Mouse (Mus musculus) hindbrain, embryonic 13.5 days (tissue): ENCODE results near the gene Ndufaf3. TPM values are rescaled to one million over a fixed set of nuclear protein-coding genes. Genes with fewer than 3 reads are reported as not detected.

Experiments
- ATAC-seq: fragments of 200-750 bp; cut with Nextera tagmentation; 2 replicates; pipeline ENCODE4 v1.8.0; 2017; ENCODE audit warnings: moderate TSS enrichment; ENCODE audit not compliant: low FRiP score
- H3K27ac ChIP-seq: fragments of 300-500 bp; sonication (generic); 2 replicates; pipeline ENCODE4 v1.5.1; 2015; ENCODE audit warnings: inconsistent platforms, mild to moderate bottlenecking, moderate library complexity
- H3K27me3 ChIP-seq: fragments of 300-500 bp; sonication (generic); 2 replicates; pipeline ENCODE4 v1.6.1; 2015; ENCODE audit warnings: mild to moderate bottlenecking, inconsistent platforms
- H3K36me3 ChIP-seq: fragments of 300-500 bp; sonication (generic); 2 replicates; pipeline ENCODE4 v1.6.1; 2015; ENCODE audit warnings: mild to moderate bottlenecking, inconsistent platforms
- H3K4me1 ChIP-seq: fragments of 300-500 bp; sonication (generic); replicated peaks from 2 replicates; pipeline ENCODE4 v1.6.1; 2015; ENCODE audit warnings: inconsistent platforms
- H3K4me2 ChIP-seq: fragments of 300-500 bp; sonication (generic); 2 replicates; pipeline ENCODE4 v1.6.1; 2015; ENCODE audit warnings: inconsistent platforms, mild to moderate bottlenecking, moderate library complexity
- H3K4me3 ChIP-seq: fragments of 300-500 bp; sonication (generic); 2 replicates; pipeline ENCODE4 v1.5.1; 2015; ENCODE audit warnings: mild to moderate bottlenecking, inconsistent platforms
- H3K9ac ChIP-seq: fragments of 300-500 bp; sonication (generic); 2 replicates; pipeline ENCODE4 v1.6.1; 2015; ENCODE audit warnings: mild to moderate bottlenecking, inconsistent platforms
- H3K9me3 ChIP-seq: fragments of 300-500 bp; sonication (generic); 2 replicates; pipeline ENCODE4 v1.6.1; 2016; ENCODE audit warnings: inconsistent platforms
- WGBS: fragments of 180-500 bp; shearing (Covaris S2); methylation state at CpG from one replicate; pipeline ENCODE4 v1.1.7; 2015; 5-methylcytosine and 5-hydroxymethylcytosine counted together
- polyA plus RNA-seq: library from polyadenylated mRNA; unstranded; fragments of >200 nt; fragmentation: Nextera tagmentation; extraction: Ambion mirVana; gene quantifications from 2 replicates; pipeline ENCODE4 v1.2.1, GENCODE M21; 2015

The Ndufaf3 gene
- polyA plus RNA-seq, 1 experiment from 2014 or later = 74.0 TPM

- H3K9ac ChIP-seq = peak overlapping the region; percentile 77
Measured at GRCm38 (mm10) chr9:108570207-108570896, 3.1 kb upstream of the Ndufaf3 start.

GRCm38 (mm10) chr9:108569381-108570206 is 2.4 kb upstream of the Ndufaf3 start, which contains the start of gene Dalrd3:
TSS of gene Dalrd3 (plus strand) at chr9:108569886.
- Histone ChIP-seq H3K9ac (peak within 1 kb of the TSS; percentile 77), H3K4me1 (peaks cover 64% of the 10 kb centered on the region), H3K36me3 (peaks cover 54% of the 10 kb centered on the region), H3K9me3 (no peaks in the 10 kb centered on the region), H3K4me3 (peak within 1 kb of the TSS; percentile 63), H3K27ac (peak within 1 kb of the TSS; percentile 83), H3K4me2 (peak within 1 kb of the TSS; percentile 98), H3K27me3 (no peaks in the 10 kb centered on the region)
- whole genome bisulfite sequencing = 6% methylated on average over 42 of the region's 42 CpGs
- peak; percentile 67 for ATAC-seq

More at GRCm38 (mm10) chr9:108570207-108570896, 3.1 kb upstream of the Ndufaf3 start:
- Histone ChIP-seq H3K4me2 (peak overlapping the region; percentile 98), H3K4me3 (peak overlapping the region; percentile 63), H3K27me3 (no peaks in the 10 kb centered on the region), H3K4me1 (peaks cover 72% of the 10 kb centered on the region), H3K27ac (peak overlapping the region; percentile 83), H3K9me3 (no peaks in the 10 kb centered on the region), H3K36me3 (peaks cover 54% of the 10 kb centered on the region)
- under 1% methylated on average over 40 of the region's 40 CpGs for WGBS
- no peak for ATAC-seq

GRCm38 (mm10) chr9:108568511-108568921 is 1.3 kb upstream of the Ndufaf3 start:
- 80% methylated on average over 17 of the region's 17 CpGs for WGBS
- no peak for ATAC-seq
- Histone ChIP-seq H3K9ac (peak overlapping the region; percentile 89), H3K27me3 (no peaks in the 10 kb centered on the region), H3K4me1 (peaks cover 53% of the 10 kb centered on the region), H3K4me2 (peak overlapping the region; percentile 96), H3K4me3 (peak overlapping the region; percentile 78; the same call in 1 of the 2 replicates), H3K36me3 (peaks cover 54% of the 10 kb centered on the region), H3K27ac (no peak overlapping the region), H3K9me3 (no peaks in the 10 kb centered on the region)

- Histone ChIP-seq H3K4me2 (peak overlapping the region; percentile 96), H3K9me3 (no peaks in the 10 kb centered on the region), H3K36me3 (peaks cover 53% of the 10 kb centered on the region), H3K9ac (peak overlapping the region; percentile 89), H3K27me3 (no peaks in the 10 kb centered on the region), H3K4me3 (peak overlapping the region; percentile 78), H3K27ac (peak overlapping the region; percentile 99), H3K4me1 (peaks cover 49% of the 10 kb centered on the region)
- ATAC-seq = no peak
- WGBS = 13% methylated on average over 18 of the region's 18 CpGs
Measured at GRCm38 (mm10) chr9:108567931-108568419, 741 bp upstream of the Ndufaf3 start.

- Histone ChIP-seq H3K27ac (peak overlapping the region; percentile 99), H3K4me1 (peaks cover 58% of the 10 kb centered on the region), H3K4me2 (peak overlapping the region; percentile 96), H3K27me3 (no peaks in the 10 kb centered on the region), H3K9me3 (no peaks in the 10 kb centered on the region), H3K9ac (peak overlapping the region; percentile 89), H3K4me3 (peak overlapping the region; percentile 78), H3K36me3 (peaks cover 48% of the 10 kb centered on the region)
- WGBS = 12% methylated on average over 35 of the region's 35 CpGs
- ATAC-seq = no peak
Measured at GRCm38 (mm10) chr9:108565881-108566814, 1.1 kb downstream of the Ndufaf3 start.

GRCm38 (mm10) chr9:108564131-108564530 is 3.1 kb downstream of the Ndufaf3 start:
- 91% methylated on average over 7 of the region's 7 CpGs for WGBS
- no peak overlapping the region for H3K9ac ChIP-seq
- no peak for ATAC-seq
- H3K4me1 ChIP-seq = peaks cover 45% of the 10 kb centered on the region
- H3K4me3 ChIP-seq = no peak overlapping the region
- no peak overlapping the region for H3K27ac ChIP-seq
- H3K36me3 ChIP-seq = peaks cover 48% of the 10 kb centered on the region
- no peaks in the 10 kb centered on the region for H3K27me3 ChIP-seq
- no peak overlapping the region for H3K4me2 ChIP-seq
- H3K9me3 ChIP-seq = no peaks in the 10 kb centered on the region

- no peak overlapping the region for H3K9ac ChIP-seq
- WGBS = 97% methylated on average over 8 of the region's 8 CpGs
- ATAC-seq = no peak
- no peaks in the 10 kb centered on the region for H3K9me3 ChIP-seq
- no peak overlapping the region for H3K4me2 ChIP-seq
- peaks cover 41% of the 10 kb centered on the region for H3K4me1 ChIP-seq
- no peak overlapping the region for H3K27ac ChIP-seq
- H3K36me3 ChIP-seq = peaks cover 52% of the 10 kb centered on the region
- no peak overlapping the region for H3K4me3 ChIP-seq
- H3K27me3 ChIP-seq = no peaks in the 10 kb centered on the region
Measured at GRCm38 (mm10) chr9:108563671-108564070, 3.6 kb downstream of the Ndufaf3 start.

GRCm38 (mm10) chr9:108560227-108560841 is 6.9 kb downstream of the Ndufaf3 start, which contains the start of gene Impdh2:
TSS of gene Impdh2 (plus strand) at chr9:108560286.
- H3K4me3 ChIP-seq = peak within 1 kb of the TSS; percentile 55
- peaks cover 74% of the 10 kb centered on the region for H3K36me3 ChIP-seq
- peak; percentile 99 for ATAC-seq

GRCm38 (mm10) chr9:108559169-108559568 is 8.1 kb downstream of the Ndufaf3 start:
- ATAC-seq = no peak
- WGBS = 94% methylated on average over 4 of the region's 4 CpGs
- Histone ChIP-seq H3K4me2 (no peak overlapping the region), H3K9ac (no peak overlapping the region), H3K4me1 (peaks cover 18% of the 10 kb centered on the region), H3K27me3 (no peaks in the 10 kb centered on the region), H3K4me3 (no peak overlapping the region), H3K9me3 (no peaks in the 10 kb centered on the region), H3K36me3 (peaks cover 73% of the 10 kb centered on the region), H3K27ac (no peak overlapping the region)

More at GRCm38 (mm10) chr9:108560227-108560841, 6.9 kb downstream of the Ndufaf3 start, which contains the start of gene Impdh2:
- Histone ChIP-seq H3K27ac (peak within 1 kb of the TSS; percentile 86), H3K4me2 (peak within 1 kb of the TSS; percentile 70), H3K9ac (peak within 1 kb of the TSS; percentile 77), H3K9me3 (no peaks in the 10 kb centered on the region), H3K4me1 (peaks cover 18% of the 10 kb centered on the region), H3K27me3 (no peaks in the 10 kb centered on the region)
- WGBS = under 1% methylated on average over 53 of the region's 53 CpGs

GRCm38 (mm10) chr9:108546875-108547274 is 20.4 kb downstream of the Ndufaf3 start:
- Histone ChIP-seq H3K4me2 (no peak overlapping the region), H3K9me3 (no peaks in the 10 kb centered on the region), H3K27me3 (no peaks in the 10 kb centered on the region), H3K4me1 (no peaks in the 10 kb centered on the region), H3K9ac (no peak overlapping the region), H3K36me3 (peaks cover 86% of the 10 kb centered on the region), H3K4me3 (no peak overlapping the region), H3K27ac (no peak overlapping the region)
- ATAC-seq = no peak
- 97% methylated on average over 1 of the region's 1 CpGs for WGBS

GRCm38 (mm10) chr9:108545986-108546385 is 21.2 kb downstream of the Ndufaf3 start:
- ATAC-seq = no peak
- H3K27ac ChIP-seq = no peak overlapping the region
- H3K4me3 ChIP-seq = no peak overlapping the region
- H3K36me3 ChIP-seq = peaks cover 91% of the 10 kb centered on the region
- no peaks in the 10 kb centered on the region for H3K4me1 ChIP-seq
- WGBS = 96% methylated on average over 3 of the region's 3 CpGs
- no peak overlapping the region for H3K4me2 ChIP-seq
- H3K27me3 ChIP-seq = no peaks in the 10 kb centered on the region
- H3K9ac ChIP-seq = no peak overlapping the region
- H3K9me3 ChIP-seq = no peaks in the 10 kb centered on the region
